Mouse (Mus musculus): Measurements from ENCODE around the gene D17H6S53E. TPM values are rescaled to one million over a fixed set of nuclear protein-coding genes. Genes with fewer than 3 reads are reported as not detected.
A peak's percentile ranks its signal among the peaks of the same experiment; 100 is the strongest.

D17H6S53E gene
- total RNA-seq, 2 experiments from 2014 or later, result 11.8 to 18.8 TPM

DNA sequence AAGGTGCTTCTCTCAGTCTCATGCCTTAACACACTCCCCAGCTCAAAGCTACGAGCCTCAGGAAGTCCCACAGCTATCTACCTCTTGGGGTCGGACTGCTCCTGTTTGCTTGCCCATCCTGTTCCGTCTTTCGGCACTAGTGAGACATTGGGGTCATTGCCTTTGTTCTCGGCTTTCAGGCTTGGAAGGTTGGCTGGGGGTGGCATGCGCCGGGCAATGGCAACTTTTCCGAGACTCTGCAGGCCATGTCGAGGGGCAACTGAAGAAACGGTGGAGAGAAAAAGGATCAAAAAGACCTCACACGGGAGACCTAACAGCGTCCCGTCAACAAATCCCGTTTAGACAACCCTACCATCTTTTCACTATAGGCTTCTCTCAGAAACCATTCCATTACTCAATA lies 35.9 kb downstream of the D17H6S53E start:
- no peak for DNase-seq

GRCm38 (mm10) chr17:35162730-35163129 lies 36.6 kb downstream of the D17H6S53E start:
- DNase-seq, result no peak

GRCm38 (mm10) chr17:35163326-35164081 lies 37.3 kb downstream of the D17H6S53E start:
- DNase-seq, result no peak

GRCm38 (mm10) chr17:35164218-35164567 lies 38.0 kb downstream of the D17H6S53E start:
- no peak for DNase-seq

GRCm38 (mm10) chr17:35164568-35165450 lies 38.6 kb downstream of the D17H6S53E start, which contains the start of gene Prrc2a:
Prrc2a (minus strand) TSS chr17:35164897.
- peak; percentile 96 for DNase-seq

DNA sequence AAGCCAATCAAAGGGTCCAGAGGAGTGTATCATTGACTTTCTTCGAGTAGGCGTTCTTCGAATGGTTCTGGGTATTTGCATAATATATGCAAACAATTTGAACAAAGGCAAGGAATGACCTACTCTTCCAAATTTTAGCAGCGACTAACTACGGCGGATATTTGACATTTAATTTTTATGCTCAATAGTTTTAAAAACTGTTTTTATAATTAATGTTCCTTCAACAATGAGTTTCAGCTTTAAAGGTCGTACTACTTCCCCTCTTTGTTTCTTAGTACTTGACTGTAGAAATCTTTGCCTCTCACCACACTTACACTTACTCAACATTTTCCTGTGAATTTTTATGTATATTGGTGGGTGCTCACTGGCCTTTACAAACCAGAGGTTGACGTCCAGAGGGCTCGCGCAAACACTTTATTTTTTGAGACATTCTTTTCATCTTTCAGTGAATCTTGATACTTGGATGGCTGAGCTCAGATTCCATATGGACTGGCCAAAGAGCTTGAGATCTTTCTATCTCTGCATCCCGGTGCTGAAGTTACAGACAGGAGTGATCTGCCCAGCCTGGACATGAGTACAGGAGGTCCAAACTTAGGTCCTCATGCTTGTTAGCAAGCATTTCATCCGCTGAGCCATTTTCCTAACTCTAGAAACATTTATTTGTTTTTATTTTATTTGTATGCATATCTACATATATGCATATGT lies 39.4 kb downstream of the D17H6S53E start:
- DNase-seq, result no peak

DNA sequence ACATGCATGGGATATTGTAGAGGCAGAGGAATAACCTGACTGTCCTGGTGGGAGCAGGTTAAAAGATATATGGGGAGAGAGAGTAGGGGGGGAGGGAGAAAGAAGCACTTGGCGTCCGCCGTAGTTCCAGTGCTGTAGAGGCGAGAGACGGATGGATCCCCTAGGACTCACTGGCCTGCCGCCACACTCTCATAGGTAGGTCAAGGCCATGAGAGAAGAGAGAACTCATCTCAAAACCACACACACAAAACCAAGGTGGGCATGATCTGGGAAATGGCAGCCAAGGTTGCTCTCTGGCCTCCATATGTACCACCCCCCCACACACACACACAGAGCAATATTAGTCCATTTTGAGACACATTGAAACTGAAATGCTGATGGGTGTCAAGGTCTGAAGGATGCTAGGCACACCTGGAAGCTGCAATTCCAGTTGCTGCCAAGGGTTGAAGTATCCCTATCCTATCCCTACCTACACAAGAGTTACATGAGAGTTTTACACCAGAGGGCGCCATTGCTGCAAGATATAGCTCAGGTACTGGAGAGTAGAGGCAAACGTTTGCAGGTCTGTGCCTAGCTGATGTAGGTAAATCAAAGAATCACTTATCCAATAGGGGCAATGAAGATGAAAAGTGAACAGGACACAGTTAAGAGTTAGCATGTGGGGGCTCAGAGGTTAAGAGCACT lies 40.3 kb downstream of the D17H6S53E start:
- DNase-seq, result no peak

DNA sequence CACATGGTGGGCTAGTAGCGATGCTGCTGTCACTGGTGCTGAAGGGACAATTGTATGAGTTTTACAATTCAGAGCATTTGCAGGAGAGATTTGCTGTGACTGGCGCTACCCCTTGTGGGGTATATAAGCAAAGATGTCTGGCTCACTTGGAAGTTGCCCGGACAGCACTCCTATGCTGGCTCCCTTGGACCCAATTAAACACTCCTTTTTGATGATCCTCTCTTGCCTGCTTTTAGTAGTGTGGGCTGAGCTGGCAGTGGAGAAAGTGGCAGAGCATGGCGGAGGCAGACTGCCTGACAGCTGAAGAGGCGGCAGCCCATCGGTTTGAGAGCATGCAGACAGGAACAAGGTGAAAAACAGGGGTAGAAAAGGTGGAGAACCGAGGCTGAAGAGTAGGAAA lies 41.6 kb downstream of the D17H6S53E start:
- no peak for DNase-seq

- no peak for DNase-seq
These were observed 42.5 kb downstream of the D17H6S53E start for GRCm38 (mm10) chr17:35168541-35169207.

DNA sequence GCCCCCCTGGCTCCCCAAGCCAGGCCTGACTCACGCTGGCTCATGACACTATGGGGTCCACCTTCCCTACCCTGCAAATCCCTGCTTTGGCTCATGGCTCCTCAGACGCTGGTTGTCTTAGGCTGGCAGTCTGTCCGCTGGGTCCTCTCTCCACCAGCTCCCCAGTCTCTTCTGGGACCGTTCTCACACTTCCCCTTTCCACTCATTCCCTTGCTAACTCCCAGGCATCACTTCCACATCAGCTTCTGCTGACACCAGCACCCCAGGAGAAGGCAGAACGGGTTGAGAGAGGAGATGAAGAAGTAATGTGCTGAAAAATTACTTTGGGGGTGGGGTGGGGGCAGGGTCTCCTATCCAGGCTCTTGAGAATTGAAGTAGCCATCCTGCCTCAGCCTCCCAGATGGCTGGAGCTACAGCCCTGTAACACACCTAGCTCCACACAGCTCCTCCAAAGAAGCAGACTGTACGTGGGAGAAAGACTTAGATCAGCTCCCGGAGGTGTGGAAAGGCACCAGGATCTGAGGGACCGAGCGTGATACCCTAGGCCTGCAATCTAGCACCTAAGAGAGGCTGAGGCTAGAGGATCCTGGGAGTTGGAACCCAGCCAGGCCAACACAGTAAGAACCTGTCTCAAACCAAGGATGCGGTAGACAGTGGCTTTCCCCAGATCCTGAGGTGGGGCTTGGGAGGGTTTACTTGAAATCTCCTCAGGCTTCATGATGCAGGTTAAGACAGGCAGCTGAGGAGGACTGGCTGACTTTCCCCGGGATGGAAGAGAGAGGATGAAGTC lies 46.5 kb downstream of the D17H6S53E start:
- no peak for DNase-seq

DNA sequence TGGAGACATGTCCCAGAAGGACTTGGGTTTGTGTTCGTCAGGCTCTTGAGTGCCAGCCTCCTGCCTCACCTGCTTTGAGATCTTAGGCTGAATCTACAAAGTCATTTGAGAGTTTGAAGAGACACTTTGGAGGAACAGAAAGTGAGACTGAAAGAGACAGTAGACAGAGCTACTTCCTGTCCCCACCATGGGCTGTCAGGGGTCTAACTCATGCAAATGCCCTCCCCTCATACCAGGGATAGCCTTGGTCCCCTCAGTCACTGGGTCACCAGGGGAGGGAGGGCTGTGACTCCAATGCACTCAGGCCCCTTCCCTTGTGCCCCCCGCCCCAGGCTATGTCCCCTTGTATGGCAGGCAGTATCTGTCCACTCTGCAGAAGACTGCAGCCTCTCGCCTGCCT lies 47.2 kb downstream of the D17H6S53E start:
- no peak for DNase-seq

DNA sequence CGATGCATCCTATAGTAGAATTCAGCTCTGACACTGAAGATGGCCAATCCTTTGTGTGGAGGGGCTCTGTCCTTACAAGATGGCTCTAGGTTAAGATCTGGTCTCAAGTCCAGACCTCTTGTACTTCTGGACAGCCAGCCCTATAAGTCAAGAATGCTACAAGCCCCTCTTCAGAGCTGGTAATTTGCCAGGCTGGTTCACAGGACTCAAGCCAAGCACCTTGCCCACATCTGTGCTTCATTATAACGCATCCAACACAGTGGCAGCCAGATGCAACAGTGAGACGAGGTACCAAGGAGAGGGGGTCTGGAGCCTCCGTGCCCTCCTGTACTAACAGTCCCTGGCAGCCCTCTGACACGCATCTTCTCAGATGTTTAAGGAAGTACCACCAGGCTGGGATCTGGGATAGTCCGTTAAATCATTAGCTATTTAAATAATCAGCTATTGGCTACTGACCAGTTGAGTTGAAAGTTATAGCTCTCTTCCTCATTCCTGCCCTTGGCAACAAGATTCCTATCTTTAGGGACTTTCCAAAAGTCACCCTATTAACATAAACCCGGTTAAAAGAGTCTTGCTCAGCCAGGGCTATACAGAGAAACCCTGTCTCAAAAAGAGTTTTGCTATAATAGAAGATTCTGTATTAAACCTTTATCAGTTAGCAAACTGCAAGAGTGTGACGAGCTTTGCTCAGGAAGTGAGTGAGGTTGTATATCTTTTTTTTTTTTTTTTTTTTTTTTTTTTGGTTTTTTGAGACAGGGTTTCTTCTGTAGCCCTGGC lies 48.2 kb downstream of the D17H6S53E start:
- no peak for DNase-seq

GRCm38 (mm10) chr17:35175382-35175781 lies 49.2 kb downstream of the D17H6S53E start:
- no peak for DNase-seq

- DNase-seq, result no peak
These were observed 49.8 kb downstream of the D17H6S53E start, which contains the start of gene Aif1 for GRCm38 (mm10) chr17:35175968-35176367. Aif1 (minus strand) TSS chr17:35176068.

Other genes with a start within 250 kb of the D17H6S53E start
- gene Zbtb12, start 246.9 kb upstream of the D17H6S53E start, total RNA-seq (2021), result 1 to 10 TPM; 4.6 to 7.3 TPM
- not detected for gene Gm20547, start 244.3 kb upstream of the D17H6S53E start, total RNA-seq (2021)
- 1 to 10 TPM; 4.3 to 5.6 TPM for gene C2, start 228.1 kb upstream of the D17H6S53E start, total RNA-seq (2021)
- 10 to 100 TPM; 40.9 to 53.7 TPM for gene Ehmt2, start 227.9 kb upstream of the D17H6S53E start, total RNA-seq (2021)
- gene Slc44a4, start 211.9 kb upstream of the D17H6S53E start, total RNA-seq (2021), result not detected
- 1 to 10 TPM; 8.3 to 8.9 TPM for gene Neu1, start 195.1 kb upstream of the D17H6S53E start, total RNA-seq (2021)
- 1 to 10 TPM; 2.2 to 4.3 TPM for gene Hspa1b, start 167.1 kb upstream of the D17H6S53E start, total RNA-seq (2021)
- not detected for gene Gm20481, start 156.5 kb upstream of the D17H6S53E start, total RNA-seq (2021)
- 1 to 10 TPM; 3.8 to 6.4 TPM for gene Hspa1a, start 154.2 kb upstream of the D17H6S53E start, total RNA-seq (2021)
- 1 to 10 TPM; 6.2 to 9.9 TPM for gene Hspa1l, start 153.7 kb upstream of the D17H6S53E start, total RNA-seq (2021)
- gene Lsm2, start 144.5 kb upstream of the D17H6S53E start, total RNA-seq (2021), result 10 to 100 TPM; 24.7 to 28.2 TPM
- 10 to 100 TPM; 31.4 to 40.7 TPM for gene Vars, start 125.4 kb upstream of the D17H6S53E start, total RNA-seq (2021)
- gene Vwa7, start 109.8 kb upstream of the D17H6S53E start, total RNA-seq (2021), result 1 to 10 TPM; 2.0 to 2.5 TPM
- gene Sapcd1, start 98.4 kb upstream of the D17H6S53E start, total RNA-seq (2021), result 1 to 10 TPM; 2.8 to 3.1 TPM
- gene Msh5, start 79.6 kb upstream of the D17H6S53E start, total RNA-seq (2021), result 1 to 10 TPM; 1.5 to 3.5 TPM
- 10 to 100 TPM; 39.2 to 50.5 TPM for gene Clic1, start 76.4 kb upstream of the D17H6S53E start, total RNA-seq (2021)
- gene Ddah2, start 67.3 kb upstream of the D17H6S53E start, total RNA-seq (2021), result 10 to 100 TPM; 45.3 to 51.9 TPM
- not detected for gene Ly6g6c, start 61.0 kb upstream of the D17H6S53E start, total RNA-seq (2021)
- under 1 TPM in 1 of 2 experiments, not detected in 1; 0.20 TPM for gene Mpig6b, start 60.2 kb upstream of the D17H6S53E start, total RNA-seq (2021)
- not detected for gene Ly6g6e, start 49.5 kb upstream of the D17H6S53E start, total RNA-seq (2021)
- gene Ly6g6d, start 48.3 kb upstream of the D17H6S53E start, total RNA-seq (2021), result under 1 TPM in 1 of 2 experiments, not detected in 1; 0.97 TPM
- gene Ly6g6f, start 40.8 kb upstream of the D17H6S53E start, total RNA-seq (2021), result under 1 TPM in 1 of 2 experiments, not detected in 1; 0.23 TPM
- 10 to 100 TPM; 59.1 to 65.0 TPM for gene Abhd16a, start 37.1 kb upstream of the D17H6S53E start, total RNA-seq (2021)
- gene Ly6g5c, start 18.1 kb upstream of the D17H6S53E start, total RNA-seq (2021), result not detected
- gene Ly6g5b, start 10.9 kb upstream of the D17H6S53E start, total RNA-seq (2021), result under 1 TPM in 1 of 2 experiments, not detected in 1; 0.34 TPM
- 1 to 10 TPM; 4.9 to 6.3 TPM for gene Gpank1, start 4.9 kb upstream of the D17H6S53E start, total RNA-seq (2021)
- gene Csnk2b, start 4.3 kb upstream of the D17H6S53E start, total RNA-seq (2021), result 100 to 1,000 TPM; 165 to 166 TPM
- not detected for gene Apom, start 5.7 kb downstream of the D17H6S53E start, total RNA-seq (2021)
- 100 to 1,000 TPM; 217 to 220 TPM for gene Bag6, start 8.8 kb downstream of the D17H6S53E start, total RNA-seq (2021)
- 100 to 1,000 TPM; 128 to 149 TPM for gene Prrc2a, start 38.5 kb downstream of the D17H6S53E start, total RNA-seq (2021)
- gene Aif1, start 49.7 kb downstream of the D17H6S53E start, total RNA-seq (2021), result 1 to 10 TPM; 2.4 to 2.6 TPM
- 1 to 10 TPM; 4.6 to 5.3 TPM for gene Lst1, start 62.1 kb downstream of the D17H6S53E start, total RNA-seq (2021)
- under 1 TPM; 0.68 to 0.75 TPM for gene Ltb, start 68.1 kb downstream of the D17H6S53E start, total RNA-seq (2021)
- gene Tnf, start 75.6 kb downstream of the D17H6S53E start, total RNA-seq (2021), result under 1 TPM; 0.23 to 0.99 TPM
- under 1 TPM in 1 of 2 experiments, not detected in 1; 0.16 TPM for gene Lta, start 79.0 kb downstream of the D17H6S53E start, total RNA-seq (2021)
- not detected for gene Gm16181, start 94.5 kb downstream of the D17H6S53E start, total RNA-seq (2021)
- gene Atp6v1g2, start 107.3 kb downstream of the D17H6S53E start, total RNA-seq (2021), result 1 to 10 TPM; 2.1 to 3.3 TPM
- 10 to 100 TPM in 1 of 2 experiments, 1 to 10 TPM in 1; 9.9 to 11.1 TPM for gene Nfkbil1, start 109.4 kb downstream of the D17H6S53E start, total RNA-seq (2021)
- gene Ddx39b, start 115.4 kb downstream of the D17H6S53E start, total RNA-seq (2021), result 100 to 1,000 TPM; 147 to 169 TPM
- gene H2-D1, start 136.4 kb downstream of the D17H6S53E start, total RNA-seq (2021), result 10 to 100 TPM; 39.3 to 47.2 TPM
- gene H2-Q1, start 194.0 kb downstream of the D17H6S53E start, total RNA-seq (2021), result under 1 TPM; 0.23 to 0.70 TPM
- under 1 TPM; 0.34 to 0.45 TPM for gene H2-Q2, start 215.9 kb downstream of the D17H6S53E start, total RNA-seq (2021)